Mouse (Mus musculus) limb, embryonic 13.5 days (tissue): ENCODE measurements around the gene Abcb1a. TPM values are rescaled to one million over a fixed set of nuclear protein-coding genes. Genes with fewer than 3 reads are reported as not detected.

Experiments
- ATAC-seq: fragments of 200-750 bp; cut with Nextera tagmentation; 2 replicates; pipeline ENCODE4 v1.8.0; 2017; ENCODE audit warnings: low read depth, moderate number of reproducible peaks, moderate TSS enrichment; ENCODE audit not compliant: low FRiP score
- H3K27ac ChIP-seq: fragments of 300-500 bp; sonication (generic); 2 replicates; pipeline ENCODE4 v1.5.1; 2015; ENCODE audit warnings: inconsistent platforms, mild to moderate bottlenecking, moderate library complexity
- H3K27me3 ChIP-seq: fragments of 300-500 bp; sonication (generic); 2 replicates; pipeline ENCODE4 v1.6.1; 2015; ENCODE audit warnings: mild to moderate bottlenecking, inconsistent platforms
- H3K36me3 ChIP-seq: fragments of 300-500 bp; sonication (generic); 2 replicates; pipeline ENCODE4 v1.6.1; 2015; ENCODE audit warnings: inconsistent platforms, mild to moderate bottlenecking, moderate library complexity
- H3K4me1 ChIP-seq: fragments of 300-500 bp; sonication (generic); 2 replicates; pipeline ENCODE4 v1.6.1; 2015; ENCODE audit warnings: inconsistent platforms
- H3K4me2 ChIP-seq: fragments of 300-500 bp; sonication (generic); replicated peaks from 2 replicates; pipeline ENCODE4 v1.6.1; 2015; ENCODE audit warnings: inconsistent platforms, mild to moderate bottlenecking, moderate library complexity
- H3K4me3 ChIP-seq: fragments of 300-500 bp; sonication (generic); 2 replicates; pipeline ENCODE4 v1.5.1; 2015; ENCODE audit warnings: moderate library complexity, mild to moderate bottlenecking, inconsistent platforms
- H3K9ac ChIP-seq: fragments of 300-500 bp; sonication (generic); 2 replicates; pipeline ENCODE4 v1.6.1; 2015; ENCODE audit warnings: mild to moderate bottlenecking, inconsistent platforms
- H3K9me3 ChIP-seq: fragments of 300-500 bp; sonication (generic); 2 replicates; pipeline ENCODE4 v1.6.1; 2016; ENCODE audit warnings: inconsistent platforms
- WGBS: fragments of 180-500 bp; shearing (Covaris S2); methylation state at CpG from one replicate; pipeline ENCODE4 v1.1.7; 2015; 5-methylcytosine and 5-hydroxymethylcytosine counted together
- polyA plus RNA-seq: library from polyadenylated mRNA; unstranded; fragments of >200 nt; fragmentation: Nextera tagmentation; extraction: Ambion mirVana; gene quantifications from 2 replicates; pipeline ENCODE4 v1.2.1, GENCODE M21; 2015

Abcb1a gene
- polyA plus RNA-seq, 1 experiment from 2014 or later: 0.28 TPM

- no peak for ATAC-seq
- H3K36me3 ChIP-seq: no peaks in the 10 kb centered on the region
- no peaks in the 10 kb centered on the region for H3K4me1 ChIP-seq
- no peak overlapping the region for H3K4me3 ChIP-seq
- no peak overlapping the region for H3K9ac ChIP-seq
- H3K27me3 ChIP-seq: no peaks in the 10 kb centered on the region
- no peak overlapping the region for H3K27ac ChIP-seq
- no peak overlapping the region for H3K4me2 ChIP-seq
- WGBS: 83% methylated on average over 1 of the region's 1 CpGs
- no peaks in the 10 kb centered on the region for H3K9me3 ChIP-seq
These were observed 9.7 kb downstream of the Abcb1a start for GRCm38 (mm10) chr5:8669606-8670005.

- no peaks in the 10 kb centered on the region for H3K4me1 ChIP-seq
- no peaks in the 10 kb centered on the region for H3K27me3 ChIP-seq
- H3K9me3 ChIP-seq: no peaks in the 10 kb centered on the region
- WGBS: 75% methylated on average over 6 of the region's 6 CpGs
- H3K4me3 ChIP-seq: no peak overlapping the region
- ATAC-seq: no peak
- H3K36me3 ChIP-seq: no peaks in the 10 kb centered on the region
- H3K4me2 ChIP-seq: no peak overlapping the region
- no peak overlapping the region for H3K27ac ChIP-seq
- H3K9ac ChIP-seq: no peak overlapping the region
These were observed 15.5 kb downstream of the Abcb1a start for GRCm38 (mm10) chr5:8675262-8675951.

- 87% methylated on average over 1 of the region's 1 CpGs for WGBS
- Histone ChIP-seq H3K27me3 (no peaks in the 10 kb centered on the region), H3K4me2 (no peak overlapping the region), H3K9ac (no peak overlapping the region), H3K9me3 (no peaks in the 10 kb centered on the region), H3K4me3 (no peak overlapping the region), H3K36me3 (no peaks in the 10 kb centered on the region), H3K27ac (no peak overlapping the region), H3K4me1 (no peaks in the 10 kb centered on the region)
- no peak for ATAC-seq
These were observed 16.0 kb downstream of the Abcb1a start for GRCm38 (mm10) chr5:8675952-8676262.

- ATAC-seq: no peak
- Histone ChIP-seq H3K9ac (no peak overlapping the region), H3K27ac (no peak overlapping the region), H3K4me2 (no peak overlapping the region), H3K36me3 (no peaks in the 10 kb centered on the region), H3K27me3 (no peaks in the 10 kb centered on the region), H3K9me3 (no peaks in the 10 kb centered on the region), H3K4me3 (no peak overlapping the region), H3K4me1 (no peaks in the 10 kb centered on the region)
- 56% methylated on average over 3 of the region's 3 CpGs for WGBS
These were observed 21.3 kb downstream of the Abcb1a start for GRCm38 (mm10) chr5:8681166-8681565.

- H3K27me3 ChIP-seq: no peaks in the 10 kb centered on the region
- H3K9ac ChIP-seq: no peak overlapping the region
- no peaks in the 10 kb centered on the region for H3K9me3 ChIP-seq
- no peak overlapping the region for H3K4me2 ChIP-seq
- H3K4me1 ChIP-seq: no peaks in the 10 kb centered on the region
- no peaks in the 10 kb centered on the region for H3K36me3 ChIP-seq
- H3K4me3 ChIP-seq: no peak overlapping the region
- WGBS: 90% methylated on average over 3 of the region's 3 CpGs
- no peak overlapping the region for H3K27ac ChIP-seq
- ATAC-seq: no peak
These were observed 23.8 kb downstream of the Abcb1a start for GRCm38 (mm10) chr5:8683686-8684085.

GRCm38 (mm10) chr5:8686071-8686470 is 26.2 kb downstream of the Abcb1a start:
- ATAC-seq: no peak
- H3K4me2 ChIP-seq: no peak overlapping the region
- 71% methylated on average over 2 of the region's 2 CpGs for WGBS
- H3K27ac ChIP-seq: no peak overlapping the region
- H3K4me1 ChIP-seq: no peaks in the 10 kb centered on the region
- no peaks in the 10 kb centered on the region for H3K9me3 ChIP-seq
- H3K27me3 ChIP-seq: no peaks in the 10 kb centered on the region
- H3K9ac ChIP-seq: no peak overlapping the region
- H3K4me3 ChIP-seq: no peak overlapping the region
- H3K36me3 ChIP-seq: no peaks in the 10 kb centered on the region

GRCm38 (mm10) chr5:8687550-8687949 is 27.7 kb downstream of the Abcb1a start:
- WGBS: 74% methylated on average over 5 of the region's 5 CpGs
- no peak for ATAC-seq
- no peaks in the 10 kb centered on the region for H3K27me3 ChIP-seq
- no peaks in the 10 kb centered on the region for H3K36me3 ChIP-seq
- no peak overlapping the region for H3K4me3 ChIP-seq
- H3K9me3 ChIP-seq: no peaks in the 10 kb centered on the region
- peaks cover 4% of the 10 kb centered on the region for H3K4me1 ChIP-seq
- no peak overlapping the region for H3K27ac ChIP-seq
- H3K4me2 ChIP-seq: no peak overlapping the region
- H3K9ac ChIP-seq: no peak overlapping the region

GRCm38 (mm10) chr5:8716061-8716460 is 56.2 kb downstream of the Abcb1a start:
- Histone ChIP-seq H3K9ac (no peak overlapping the region), H3K36me3 (no peaks in the 10 kb centered on the region), H3K27ac (no peak overlapping the region), H3K27me3 (no peaks in the 10 kb centered on the region), H3K4me3 (no peak overlapping the region), H3K4me1 (no peaks in the 10 kb centered on the region), H3K9me3 (no peaks in the 10 kb centered on the region), H3K4me2 (no peak overlapping the region)
- ATAC-seq: no peak

- no peaks in the 10 kb centered on the region for H3K27me3 ChIP-seq
- H3K9me3 ChIP-seq: no peaks in the 10 kb centered on the region
- ATAC-seq: no peak
- H3K27ac ChIP-seq: no peak overlapping the region
- WGBS: 59% methylated on average over 1 of the region's 1 CpGs
- H3K9ac ChIP-seq: no peak overlapping the region
- no peaks in the 10 kb centered on the region for H3K36me3 ChIP-seq
- H3K4me3 ChIP-seq: no peak overlapping the region
- no peaks in the 10 kb centered on the region for H3K4me1 ChIP-seq
- H3K4me2 ChIP-seq: no peak overlapping the region
These were observed 59.7 kb downstream of the Abcb1a start for GRCm38 (mm10) chr5:8719556-8719955.

GRCm38 (mm10) chr5:8722224-8722623 is 62.3 kb downstream of the Abcb1a start:
- Histone ChIP-seq H3K36me3 (no peaks in the 10 kb centered on the region), H3K4me3 (no peak overlapping the region), H3K9me3 (no peaks in the 10 kb centered on the region), H3K27ac (no peak overlapping the region), H3K4me1 (no peaks in the 10 kb centered on the region), H3K9ac (no peak overlapping the region), H3K4me2 (no peak overlapping the region), H3K27me3 (no peaks in the 10 kb centered on the region)
- 24% methylated on average over 1 of the region's 1 CpGs for WGBS
- ATAC-seq: no peak

- H3K4me1 ChIP-seq: no peaks in the 10 kb centered on the region
- no peaks in the 10 kb centered on the region for H3K27me3 ChIP-seq
- no peak overlapping the region for H3K4me2 ChIP-seq
- no peak overlapping the region for H3K27ac ChIP-seq
- no peaks in the 10 kb centered on the region for H3K9me3 ChIP-seq
- no peak overlapping the region for H3K4me3 ChIP-seq
- no peak for ATAC-seq
- 82% methylated on average over 5 of the region's 5 CpGs for WGBS
- no peaks in the 10 kb centered on the region for H3K36me3 ChIP-seq
- H3K9ac ChIP-seq: no peak overlapping the region
These were observed 63.0 kb downstream of the Abcb1a start for GRCm38 (mm10) chr5:8722867-8723266.

- no peaks in the 10 kb centered on the region for H3K9me3 ChIP-seq
- H3K4me1 ChIP-seq: no peaks in the 10 kb centered on the region
- no peaks in the 10 kb centered on the region for H3K27me3 ChIP-seq
- H3K9ac ChIP-seq: no peak overlapping the region
- H3K4me2 ChIP-seq: no peak overlapping the region
- WGBS: 50% methylated on average over 4 of the region's 4 CpGs
- H3K36me3 ChIP-seq: no peaks in the 10 kb centered on the region
- H3K4me3 ChIP-seq: no peak overlapping the region
- H3K27ac ChIP-seq: no peak overlapping the region
- no peak for ATAC-seq
These were observed 67.9 kb downstream of the Abcb1a start for GRCm38 (mm10) chr5:8727760-8728159.

- no peaks in the 10 kb centered on the region for H3K27me3 ChIP-seq
- no peak overlapping the region for H3K27ac ChIP-seq
- H3K9ac ChIP-seq: no peak overlapping the region
- H3K4me3 ChIP-seq: no peak overlapping the region
- H3K4me2 ChIP-seq: no peak overlapping the region
- H3K36me3 ChIP-seq: no peaks in the 10 kb centered on the region
- 0 out of 2 replicates have a peak, but pooled peaks cover 3% of the 10 kb centered on the region for H3K4me1 ChIP-seq
- ATAC-seq: no peak
- no peaks in the 10 kb centered on the region for H3K9me3 ChIP-seq
These were observed 72.8 kb downstream of the Abcb1a start for GRCm38 (mm10) chr5:8732639-8733038.
